Mouse (Mus musculus) myocyte (in vitro differentiated cells): ENCODE results near the gene Epb41l4b.

Source experiments
- POLR2A ChIP-seq: IDR thresholded peaks from one replicate; pipeline ENCODE4 v1.6.1; 2011; ENCODE audit warnings: low read depth, mild to moderate bottlenecking, control low read depth, moderate library complexity; ENCODE audit not compliant: insufficient read length
- TCF12 ChIP-seq: IDR thresholded peaks from one replicate; pipeline ENCODE4 v1.6.1; 2011; ENCODE audit warnings: mild to moderate bottlenecking, control low read depth; ENCODE audit not compliant: poor library complexity, insufficient read depth, severe bottlenecking

DNA sequence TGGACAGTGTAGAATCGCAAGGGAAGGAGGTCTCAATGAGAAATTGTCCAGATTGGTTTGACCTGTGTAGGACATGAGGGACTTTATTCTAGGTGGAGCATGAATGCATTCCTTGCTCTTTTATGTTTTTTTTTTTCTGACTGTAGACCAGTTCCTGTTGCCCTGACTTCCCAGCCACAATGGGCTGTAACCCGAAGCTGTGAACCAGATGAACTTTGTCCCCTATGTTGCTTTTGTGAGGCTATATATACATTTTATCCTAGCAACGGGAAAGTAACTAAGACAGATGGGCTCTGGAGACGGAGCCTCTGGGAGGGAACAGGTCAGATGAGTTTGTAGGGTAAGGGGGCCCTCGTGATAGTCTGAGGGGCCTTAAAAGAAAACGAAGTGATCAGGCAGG, 42.8 kb upstream of the Epb41l4b start:
- no peak for TF ChIP-seq POLR2A
- no peak for TF ChIP-seq TCF12
